Mouse (Mus musculus): ENCODE results near the gene Pla2g1b. TPM values are rescaled to one million over a fixed set of nuclear protein-coding genes. Genes with fewer than 3 reads are reported as not detected.
"Not testable (repeated sequence)": the region's sequence is repeated elsewhere in the genome, so short reads cannot be mapped to it uniquely, and the experiment has no call there.

Pla2g1b gene
- total RNA-seq, 1 experiment from 2014 or later: not detected

- ATAC-seq (replicated peaks; ENCODE audit: insufficient number of reproducible peaks, low FRiP score, low TSS enrichment, poor library complexity, severe bottlenecking): no peak
These were observed 49.0 kb downstream of the Pla2g1b start for GRCm38 (mm10) chr5:115514896-115515587.

GRCm38 (mm10) chr5:115516081-115516907, 50.2 kb downstream of the Pla2g1b start:
- peak; percentile 88 for ATAC-seq (replicated peaks; ENCODE audit: insufficient number of reproducible peaks, low FRiP score, low TSS enrichment, poor library complexity, severe bottlenecking)

GRCm38 (mm10) chr5:115516908-115517307, 50.8 kb downstream of the Pla2g1b start:
- ATAC-seq (replicated peaks; ENCODE audit: insufficient number of reproducible peaks, low FRiP score, low TSS enrichment, poor library complexity, severe bottlenecking): no peak

GRCm38 (mm10) chr5:115517501-115517900, 51.4 kb downstream of the Pla2g1b start:
- ATAC-seq (replicated peaks; ENCODE audit: insufficient number of reproducible peaks, low FRiP score, low TSS enrichment, poor library complexity, severe bottlenecking): no peak

- not testable (repeated sequence) for ATAC-seq (replicated peaks; ENCODE audit: insufficient number of reproducible peaks, low FRiP score, low TSS enrichment, poor library complexity, severe bottlenecking)
These were observed 52.2 kb downstream of the Pla2g1b start for GRCm38 (mm10) chr5:115518214-115518613.

GRCm38 (mm10) chr5:115520325-115520869, 54.3 kb downstream of the Pla2g1b start:
- no peak for ATAC-seq (replicated peaks; ENCODE audit: insufficient number of reproducible peaks, low FRiP score, low TSS enrichment, poor library complexity, severe bottlenecking)

GRCm38 (mm10) chr5:115521553-115522461, 55.7 kb downstream of the Pla2g1b start:
- peak; percentile 73 for ATAC-seq (replicated peaks; ENCODE audit: insufficient number of reproducible peaks, low FRiP score, low TSS enrichment, poor library complexity, severe bottlenecking)

GRCm38 (mm10) chr5:115522531-115522930, 56.5 kb downstream of the Pla2g1b start:
- no peak for ATAC-seq (replicated peaks; ENCODE audit: insufficient number of reproducible peaks, low FRiP score, low TSS enrichment, poor library complexity, severe bottlenecking)

GRCm38 (mm10) chr5:115522981-115523499, 57.0 kb downstream of the Pla2g1b start:
- ATAC-seq (replicated peaks; ENCODE audit: insufficient number of reproducible peaks, low FRiP score, low TSS enrichment, poor library complexity, severe bottlenecking): no peak

- no peak for ATAC-seq (replicated peaks; ENCODE audit: insufficient number of reproducible peaks, low FRiP score, low TSS enrichment, poor library complexity, severe bottlenecking)
These were observed 57.9 kb downstream of the Pla2g1b start for GRCm38 (mm10) chr5:115523971-115524370.

Other genes starting within 250 kb of the Pla2g1b start
- gene Pop5, start 230.4 kb upstream of the Pla2g1b start, total RNA-seq (2017): 57.1 to 85.3 TPM (median 81.5 TPM) in 3 replicates
- gene Rnf10, start 193.4 kb upstream of the Pla2g1b start, total RNA-seq (2017): 58.1 to 134 TPM (median 61.2 TPM) in 3 replicates
- gene Coq5, start 186.6 kb upstream of the Pla2g1b start, total RNA-seq (2017): 41.4 to 45.3 TPM (median 44.4 TPM) in 3 replicates
- gene Dynll1, start 165.3 kb upstream of the Pla2g1b start, total RNA-seq (2017): 110 to 176 TPM (median 141 TPM) in 3 replicates
- gene Srsf9, start 139.1 kb upstream of the Pla2g1b start, total RNA-seq (2017): 62.5 to 83.1 TPM (median 79.3 TPM) in 3 replicates
- gene Gatc, start 125.1 kb upstream of the Pla2g1b start, total RNA-seq (2017): 4.9 to 7.6 TPM (median 5.8 TPM) in 3 replicates
- 16.4 to 23.1 TPM (median 22.2 TPM) in 3 replicates for gene Triap1, start 125.0 kb upstream of the Pla2g1b start, total RNA-seq (2017)
- 55.6 to 79.0 TPM (median 64.1 TPM) in 3 replicates for gene Cox6a1, start 117.3 kb upstream of the Pla2g1b start, total RNA-seq (2017)
- gene Msi1, start 36.7 kb upstream of the Pla2g1b start, total RNA-seq (2017): not detected in 3 replicates
- 5.2 to 10.7 TPM (median 7.8 TPM) in 3 replicates for gene Sirt4, start 18.5 kb downstream of the Pla2g1b start, total RNA-seq (2017)
- 85.9 to 113 TPM (median 106 TPM) in 3 replicates for gene Pxn, start 40.4 kb downstream of the Pla2g1b start, total RNA-seq (2017)
- 991 to 1,396 TPM (median 1,306 TPM) in 3 replicates for gene Rplp0, start 93.2 kb downstream of the Pla2g1b start, total RNA-seq (2017)
- 16.9 to 37.5 TPM (median 22.8 TPM) in 3 replicates for gene Gcn1l1, start 99.0 kb downstream of the Pla2g1b start, total RNA-seq (2017)
- gene Rab35, start 165.6 kb downstream of the Pla2g1b start, total RNA-seq (2017): 44.1 to 51.4 TPM (median 46.2 TPM) in 3 replicates

Measured in monocyte, adult 5-6 weeks (primary cell).